In genomic region chr9:4259841-4260745, GRCm38 (mm10) we compare ENCODE assay signal across 8 mouse cellular contexts. TPM values are rescaled to one million over a fixed set of nuclear protein-coding genes. Genes with fewer than 3 reads are reported as not detected.
A peak's percentile ranks its signal among the peaks of the same experiment; 100 is the strongest.
DNase-seq lines count a peak whose midpoint lies in the region; ATAC-seq and TF ChIP-seq lines count a peak whose summit lies in the region.

No protein-coding gene starts in this region.

- H3K79me2 ChIP-seq in heart, adult 2 months (replicated peaks; ENCODE audit: control insufficient read depth, insufficient read depth, low read length), result no peaks in the 10 kb centered on the region

- peak overlapping the region; percentile 2; the same call in 1 of the 2 replicates for H3K4me2 ChIP-seq in heart, embryonic 14.5 days (ENCODE audit: low read length)
- H3K4me2 ChIP-seq in liver, embryonic 11.5 days, result no peak overlapping the region
- H3K4me2 ChIP-seq in stomach, embryonic 15.5 days, result peak overlapping the region; percentile 25

- TF ChIP-seq POLR2A in heart, adult 2 months (IDR thresholded peaks at IDR 0.05; ENCODE audit: insufficient read depth, low read depth, low read length), result no peak

- WGBS in heart, embryonic 14.5 days, result 53% methylated on average over 65 of the region's 65 CpGs
- WGBS in heart, adult 2 months, result 41% methylated on average over 65 of the region's 65 CpGs
- 48% methylated on average over 64 of the region's 65 CpGs for WGBS in liver, embryonic 11.5 days
- 47% methylated on average over 59 of the region's 65 CpGs for WGBS in stomach, embryonic 15.5 days

- H3K36me3 ChIP-seq in heart, embryonic 14.5 days (ENCODE audit: control insufficient read depth, insufficient read depth, low read length), result no peaks in the 10 kb centered on the region
- H3K36me3 ChIP-seq in heart, adult 2 months (ENCODE audit: control insufficient read depth, insufficient read depth, low read length), result no peaks in the 10 kb centered on the region
- no peaks in the 10 kb centered on the region for H3K36me3 ChIP-seq in liver, embryonic 11.5 days (ENCODE audit: control insufficient read depth, insufficient read depth, low read length)
- H3K36me3 ChIP-seq in stomach, embryonic 15.5 days, result no peaks in the 10 kb centered on the region

- intact Hi-C loops in heart, adult 2 months (cut with DNase I), result no loop called here

- H3K9ac ChIP-seq in heart, embryonic 14.5 days (ENCODE audit: low read length), result no peak overlapping the region
- no peak overlapping the region for H3K9ac ChIP-seq in heart, adult 2 months (ENCODE audit: low read depth, low read length)
- H3K9ac ChIP-seq in liver, embryonic 11.5 days (ENCODE audit: low read depth, low read length), result no peak overlapping the region
- H3K9ac ChIP-seq in stomach, embryonic 15.5 days, result no peak overlapping the region

- no peak for TF ChIP-seq EP300 in heart, adult 2 months (IDR thresholded peaks at IDR 0.05; ENCODE audit: insufficient read depth, low read depth, low read length)

- no peaks in the 10 kb centered on the region for H3K27me3 ChIP-seq in heart, embryonic 14.5 days (ENCODE audit: control insufficient read depth, insufficient read depth, low read length)
- H3K27me3 ChIP-seq in heart, adult 2 months (ENCODE audit: control insufficient read depth, insufficient read depth, low read length), result no peaks in the 10 kb centered on the region
- H3K27me3 ChIP-seq in liver, embryonic 11.5 days (replicated peaks; ENCODE audit: control insufficient read depth, insufficient read depth, low read length), result no peaks in the 10 kb centered on the region
- no peaks in the 10 kb centered on the region for H3K27me3 ChIP-seq in stomach, embryonic 15.5 days (replicated peaks)

- H3K4me1 ChIP-seq in heart, embryonic 14.5 days (ENCODE audit: control insufficient read depth in 2 of 2, insufficient read depth in 2 of 2, low read length in 2 of 2), result no peaks in the 10 kb centered on the region
- no peaks in the 10 kb centered on the region for H3K4me1 ChIP-seq in heart, adult 2 months (ENCODE audit: control insufficient read depth, insufficient read depth, low read length)
- no peaks in the 10 kb centered on the region for H3K4me1 ChIP-seq in liver, embryonic 11.5 days (replicated peaks; ENCODE audit: control insufficient read depth, insufficient read depth, low read length)
- H3K4me1 ChIP-seq in stomach, embryonic 15.5 days, result no peaks in the 10 kb centered on the region

- ATAC-seq in heart, embryonic 14.5 days (ENCODE audit: insufficient number of reproducible peaks, insufficient read depth, low FRiP score, low read depth), result peak; percentile 21; the same call in 1 of the 2 replicates
- no peak; the same call in 1 of the 2 replicates for ATAC-seq in liver, embryonic 11.5 days (replicated peaks; ENCODE audit: low FRiP score)
- peak; percentile 43; the same call in 1 of the 2 replicates for ATAC-seq in stomach, embryonic 15.5 days (ENCODE audit: insufficient read depth, low FRiP score, low read depth)

- peaks cover 14% of the 10 kb centered on the region for H3K9me3 ChIP-seq in heart, embryonic 14.5 days (ENCODE audit: control insufficient read depth, low read length)
- peaks cover 8% of the 10 kb centered on the region for H3K9me3 ChIP-seq in liver, embryonic 11.5 days (ENCODE audit: control insufficient read depth, low read length)
- H3K9me3 ChIP-seq in stomach, embryonic 15.5 days, result no peaks in the 10 kb centered on the region

- peak overlapping the region; percentile 16 to 18; a peak in 3 of 4 replicates for H3K4me3 ChIP-seq in heart, embryonic 14.5 days (ENCODE audit: control insufficient read depth in 1 of 2, insufficient read depth in 1 of 2, low read depth in 1 of 2, low read length in 2 of 2)
- H3K4me3 ChIP-seq in heart, adult 2 months, result no peak overlapping the region
- peak overlapping the region; percentile 10; the same call in 1 of the 2 replicates for H3K4me3 ChIP-seq in liver, embryonic 11.5 days (ENCODE audit: low read depth, low read length)
- H3K4me3 ChIP-seq in stomach, embryonic 15.5 days (replicated peaks), result peak overlapping the region; percentile 34

- H3K27ac ChIP-seq in heart, embryonic 14.5 days (replicated peaks in 1 of 2; ENCODE audit: control insufficient read depth in 1 of 2, insufficient read depth in 1 of 2, low read depth in 2 of 2, low read length in 2 of 2), result no peak overlapping the region
- no peak overlapping the region for H3K27ac ChIP-seq in heart, adult 2 months
- no peak overlapping the region for H3K27ac ChIP-seq in liver, embryonic 11.5 days (ENCODE audit: low read depth, low read length)
- no peak overlapping the region for H3K27ac ChIP-seq in stomach, embryonic 15.5 days

- TF ChIP-seq CTCF in heart, adult 2 months (IDR thresholded peaks at IDR 0.05), result no peak

- DNase-seq in heart, adult 2 months, result no peak
- peak; percentile 8 to 20 for DNase-seq in B cell, adult 2 months
- DNase-seq in adrenal gland, postnatal 25 days, result peak; percentile 49
- peak; percentile 48 for DNase-seq in forelimb bud, embryonic 11.5 days (ENCODE audit: low read depth, low spot score)
- DNase-seq in liver, embryonic 11.5 days (ENCODE audit: low spot score), result peak; percentile 73
- DNase-seq in urinary bladder, postnatal 36 days (ENCODE audit: low spot score in 2 of 2), result no peak

RNA-seq across cellular contexts. Expression of gene Aasdhppt, which starts 49.2 kb away (rescaled TPM):
- polyA plus RNA-seq in heart, embryonic 14.5 days (2014; fragmentation: Nextera tagmentation; extraction: Ambion mirVana), result 25.4 and 26.1 TPM in 2 replicates
- 10 to 100 TPM; 17.1 to 20.3 TPM for total RNA-seq in heart, adult 2 months (2021)
- polyA plus RNA-seq in heart, adult 2 months (2012; rRNA removed), result 4.8 and 7.5 TPM in 2 replicates
- total RNA-seq in adrenal gland, postnatal 25 days (2021), result 20.2 and 23.6 TPM in 2 replicates
- 39.0 and 41.7 TPM in 2 replicates for polyA plus RNA-seq in liver, embryonic 11.5 days (2014; fragmentation: Nextera tagmentation; extraction: Ambion mirVana)
- polyA plus RNA-seq in stomach, embryonic 15.5 days (2015; fragmentation: Nextera tagmentation; extraction: Ambion mirVana), result 28.5 and 34.6 TPM in 2 replicates

RNA-seq across cellular contexts. Expression of gene Kbtbd3, which starts 49.5 kb away (rescaled TPM):
- 9.0 and 10.4 TPM in 2 replicates for polyA plus RNA-seq in heart, embryonic 14.5 days (2014; fragmentation: Nextera tagmentation; extraction: Ambion mirVana)
- 1 to 10 TPM; 8.7 to 8.9 TPM for total RNA-seq in heart, adult 2 months (2021)
- polyA plus RNA-seq in heart, adult 2 months (2012; rRNA removed), result 1.9 and 3.7 TPM in 2 replicates
- total RNA-seq in adrenal gland, postnatal 25 days (2021), result 4.8 and 5.3 TPM in 2 replicates
- polyA plus RNA-seq in liver, embryonic 11.5 days (2014; fragmentation: Nextera tagmentation; extraction: Ambion mirVana), result 3.9 and 4.4 TPM in 2 replicates
- 6.4 and 7.1 TPM in 2 replicates for polyA plus RNA-seq in stomach, embryonic 15.5 days (2015; fragmentation: Nextera tagmentation; extraction: Ambion mirVana)

Comparison
In these comparisons a context has a peak if more than half of its experiments do, and no peak if none do; other contexts are left out.
1. DNase-seq: peak in B cell, adult 2 months (2 of 2), adrenal gland, postnatal 25 days (single experiment), forelimb bud, embryonic 11.5 days (single experiment) and liver, embryonic 11.5 days (single experiment); none in heart, adult 2 months (0 of 2) and urinary bladder, postnatal 36 days (0 of 2).